Mouse (Mus musculus): ENCODE data around the gene Izumo1r. TPM values are rescaled to one million over a fixed set of nuclear protein-coding genes. Genes with fewer than 3 reads are reported as not detected.

Gene Izumo1r
- polyA plus RNA-seq, 1 experiment, result not detected

GRCm38 (mm10) chr9:14859868-14860639 lies 43.7 kb downstream of the Izumo1r start, which contains the start of gene Gpr83:
Gene Gpr83, plus strand, starts transcription at chr9:14860210.
- H3K27ac ChIP-seq (replicated peaks; ENCODE audit: low read depth, low read length), result no peak within 1 kb of the TSS
- H3K4me1 ChIP-seq (ENCODE audit: control insufficient read depth, insufficient read depth, insufficient read length, low read length), result no peaks in the 10 kb centered on the region
- no peak within 1 kb of the TSS for H3K4me3 ChIP-seq (ENCODE audit: insufficient read depth, low read depth, low read length)

- no peak overlapping the region for H3K4me3 ChIP-seq (ENCODE audit: insufficient read depth, low read depth, low read length)
- H3K4me1 ChIP-seq (ENCODE audit: control insufficient read depth, insufficient read depth, insufficient read length, low read length), result no peaks in the 10 kb centered on the region
- no peak overlapping the region for H3K27ac ChIP-seq (replicated peaks; ENCODE audit: low read depth, low read length)
Observed at GRCm38 (mm10) chr9:14858782-14859181, 45.0 kb downstream of the Izumo1r start.

GRCm38 (mm10) chr9:14858170-14858706 lies 45.5 kb downstream of the Izumo1r start:
- Histone ChIP-seq H3K4me3 (ENCODE audit: insufficient read depth, low read depth, low read length) (no peak overlapping the region), H3K27ac (replicated peaks; ENCODE audit: low read depth, low read length) (no peak overlapping the region), H3K4me1 (ENCODE audit: control insufficient read depth, insufficient read depth, insufficient read length, low read length) (no peaks in the 10 kb centered on the region)

- no peaks in the 10 kb centered on the region for H3K4me1 ChIP-seq (ENCODE audit: control insufficient read depth, insufficient read depth, insufficient read length, low read length)
- no peak overlapping the region for H3K4me3 ChIP-seq (ENCODE audit: insufficient read depth, low read depth, low read length)
Observed at GRCm38 (mm10) chr9:14856922-14857654, 46.7 kb downstream of the Izumo1r start.

GRCm38 (mm10) chr9:14854585-14854984 lies 49.2 kb downstream of the Izumo1r start:
- H3K4me3 ChIP-seq (ENCODE audit: insufficient read depth, low read depth, low read length), result no peak overlapping the region
- no peaks in the 10 kb centered on the region for H3K4me1 ChIP-seq (ENCODE audit: control insufficient read depth, insufficient read depth, insufficient read length, low read length)
- H3K27ac ChIP-seq (replicated peaks; ENCODE audit: low read depth, low read length), result no peak overlapping the region

More at GRCm38 (mm10) chr9:14856922-14857654, 46.7 kb downstream of the Izumo1r start:
- H3K27ac ChIP-seq (replicated peaks; ENCODE audit: low read depth, low read length), result no peak overlapping the region

GRCm38 (mm10) chr9:14848267-14848935 lies 55.3 kb downstream of the Izumo1r start:
- Histone ChIP-seq H3K4me3 (ENCODE audit: insufficient read depth, low read depth, low read length) (no peak overlapping the region), H3K4me1 (ENCODE audit: control insufficient read depth, insufficient read depth, insufficient read length, low read length) (no peaks in the 10 kb centered on the region), H3K27ac (replicated peaks; ENCODE audit: low read depth, low read length) (no peak overlapping the region)

- H3K4me1 ChIP-seq (ENCODE audit: control insufficient read depth, insufficient read depth, insufficient read length, low read length), result peaks cover 3% of the 10 kb centered on the region; the same call in 1 of the 2 replicates
Observed at GRCm38 (mm10) chr9:14846428-14846827, 57.3 kb downstream of the Izumo1r start.

GRCm38 (mm10) chr9:14843901-14844300 lies 59.8 kb downstream of the Izumo1r start:
- peaks cover 3% of the 10 kb centered on the region; the same call in 1 of the 2 replicates for H3K4me1 ChIP-seq (ENCODE audit: control insufficient read depth, insufficient read depth, insufficient read length, low read length)
- no peak overlapping the region for H3K4me3 ChIP-seq (ENCODE audit: insufficient read depth, low read depth, low read length)
- no peak overlapping the region for H3K27ac ChIP-seq (replicated peaks; ENCODE audit: low read depth, low read length)

More at GRCm38 (mm10) chr9:14846428-14846827, 57.3 kb downstream of the Izumo1r start:
- H3K4me3 ChIP-seq (ENCODE audit: insufficient read depth, low read depth, low read length), result no peak overlapping the region
- no peak overlapping the region for H3K27ac ChIP-seq (replicated peaks; ENCODE audit: low read depth, low read length)

- Histone ChIP-seq H3K4me3 (ENCODE audit: insufficient read depth, low read depth, low read length) (no peak overlapping the region), H3K4me1 (ENCODE audit: control insufficient read depth, insufficient read depth, insufficient read length, low read length) (peaks cover 3% of the 10 kb centered on the region; the same call in 1 of the 2 replicates), H3K27ac (replicated peaks; ENCODE audit: low read depth, low read length) (no peak overlapping the region)
Observed at GRCm38 (mm10) chr9:14843311-14843857, 60.4 kb downstream of the Izumo1r start.

- Histone ChIP-seq H3K4me1 (ENCODE audit: control insufficient read depth, insufficient read depth, insufficient read length, low read length) (peaks cover 3% of the 10 kb centered on the region; the same call in 1 of the 2 replicates), H3K27ac (replicated peaks; ENCODE audit: low read depth, low read length) (no peak overlapping the region), H3K4me3 (ENCODE audit: insufficient read depth, low read depth, low read length) (no peak overlapping the region)
Observed at GRCm38 (mm10) chr9:14841878-14842761, 61.6 kb downstream of the Izumo1r start.

- H3K27ac ChIP-seq (replicated peaks; ENCODE audit: low read depth, low read length), result no peak overlapping the region
- no peak overlapping the region for H3K4me3 ChIP-seq (ENCODE audit: insufficient read depth, low read depth, low read length)
- peaks cover 3% of the 10 kb centered on the region; the same call in 1 of the 2 replicates for H3K4me1 ChIP-seq (ENCODE audit: control insufficient read depth, insufficient read depth, insufficient read length, low read length)
Observed at GRCm38 (mm10) chr9:14839970-14840369, 63.8 kb downstream of the Izumo1r start.

GRCm38 (mm10) chr9:14839527-14839926 lies 64.2 kb downstream of the Izumo1r start:
- Histone ChIP-seq H3K4me1 (ENCODE audit: control insufficient read depth, insufficient read depth, insufficient read length, low read length) (peaks cover 3% of the 10 kb centered on the region; the same call in 1 of the 2 replicates), H3K4me3 (ENCODE audit: insufficient read depth, low read depth, low read length) (no peak overlapping the region), H3K27ac (replicated peaks; ENCODE audit: low read depth, low read length) (no peak overlapping the region)

All from brown adipose tissue, adult 24 weeks (tissue).